Mouse (Mus musculus) liver, embryonic 14.5 days (tissue): ENCODE data around the gene Vmn2r94.

Experiments
- CTCF ChIP-seq: IDR thresholded peaks from 2 replicates; pipeline ENCODE4 v1.5.1; 2016; ENCODE audit warnings: antibody characterized with exemption, low read depth, control low read depth
- EP300 ChIP-seq: IDR thresholded peaks from 2 replicates; pipeline ENCODE4 v1.6.1; 2016; ENCODE audit warnings: antibody characterized with exemption, low read depth

DNA sequence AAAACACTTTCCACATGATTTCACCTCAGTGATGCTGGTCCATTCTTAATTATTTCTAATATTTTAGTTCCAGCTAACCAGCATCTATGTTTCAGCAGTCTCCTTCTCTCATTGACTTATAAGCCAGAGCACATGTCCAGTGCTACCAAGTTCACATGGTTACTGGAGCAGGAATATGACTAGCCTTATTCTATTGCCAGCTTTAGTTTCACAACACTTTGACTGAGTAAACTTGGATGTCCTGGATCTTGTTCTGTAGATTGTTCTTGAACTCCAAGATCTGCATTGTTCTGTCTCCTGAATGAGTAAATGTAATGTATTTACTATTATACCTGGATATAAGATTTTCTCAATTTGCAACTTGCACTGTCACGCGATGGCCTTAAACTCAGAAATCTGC, 45.5 kb upstream of the Vmn2r94 start:
- TF ChIP-seq CTCF (no peak), EP300 (no peak)
